Comparison of ENCODE assay signal across 8 mouse cellular contexts in genomic region chr13:42053656-42054055, GRCm38 (mm10). TPM values are rescaled to one million over a fixed set of nuclear protein-coding genes. Genes with fewer than 3 reads are reported as not detected.
DNase-seq lines count a peak whose midpoint lies in the region; ATAC-seq and TF ChIP-seq lines count a peak whose summit lies in the region.

No protein-coding gene starts in this region.

- peaks cover 14% of the 10 kb centered on the region for H3K27me3 ChIP-seq in erythroblast, embryonic 14.5 days (ENCODE audit: control insufficient read depth)
- no peaks in the 10 kb centered on the region for H3K27me3 ChIP-seq in CH12.LX (replicated peaks)
- no peaks in the 10 kb centered on the region for H3K27me3 ChIP-seq in forebrain, embryonic 14.5 days (replicated peaks; ENCODE audit: control insufficient read depth, insufficient read depth, low read length)
- no peaks in the 10 kb centered on the region for H3K27me3 ChIP-seq in liver, embryonic 15.5 days

- ATAC-seq in erythroblast, adult 5-6 weeks (replicated peaks; ENCODE audit: low FRiP score, poor library complexity, severe bottlenecking): no peak
- ATAC-seq in forebrain, embryonic 14.5 days: no peak
- ATAC-seq in liver, embryonic 15.5 days (ENCODE audit: insufficient read depth): no peak

- 33% methylated on average over 2 of the region's 2 CpGs for WGBS in forebrain, embryonic 14.5 days
- 8% methylated on average over 2 of the region's 2 CpGs for WGBS in liver, embryonic 15.5 days (ENCODE audit: insufficient replicate concordance)

- no peak for TF ChIP-seq CTCF in CH12.LX (conservative IDR thresholded peaks at IDR 0.05 in 1 of 2, IDR thresholded peaks at IDR 0.05 in 1 of 2; ENCODE audit: low read depth in 2 of 2, low read length in 2 of 2)

- peak overlapping the region; percentile 86 for H3K4me3 ChIP-seq in erythroblast, embryonic 14.5 days (replicated peaks)
- H3K4me3 ChIP-seq in CH12.LX (replicated peaks in 1 of 3; ENCODE audit: low read depth in 2 of 3, low read length in 2 of 3, poor library complexity in 1 of 3): peak overlapping the region; percentile 88 to 100 (median 89)
- H3K4me3 ChIP-seq in forebrain, embryonic 14.5 days (ENCODE audit: low read depth, low read length): peak overlapping the region; percentile 66
- peak overlapping the region; percentile 91 for H3K4me3 ChIP-seq in liver, embryonic 15.5 days (replicated peaks)

- dilution Hi-C loops in CH12.LX (cut with MboI; ENCODE audit: extremely low pct_ligation_motif_present, extremely low pct_unique_long_range_greater_than_20kb, low sequenced_read_pairs): no loop called here

- no peak for TF ChIP-seq RAD21 in CH12.LX (IDR thresholded peaks at IDR 0.05; ENCODE audit: low read depth, low read length)

- peak; percentile 35 for DNase-seq in CH12.LX (ENCODE audit: extremely low read depth)
- no peak for DNase-seq in forebrain, embryonic 14.5 days (ENCODE audit: low spot score)
- no peak for DNase-seq in cerebellum, postnatal 10 days
- DNase-seq in testis, postnatal 10 days (ENCODE audit: low spot score): no peak
- no peak for DNase-seq in right cerebral cortex, adult 18-20 months

- H3K9me3 ChIP-seq in erythroblast, embryonic 14.5 days (ENCODE audit: control insufficient read depth, low read length): no peaks in the 10 kb centered on the region
- H3K9me3 ChIP-seq in CH12.LX (replicated peaks; ENCODE audit: low read length): peaks cover 5% of the 10 kb centered on the region
- H3K9me3 ChIP-seq in forebrain, embryonic 14.5 days (replicated peaks; ENCODE audit: control insufficient read depth, low read length): no peaks in the 10 kb centered on the region
- H3K9me3 ChIP-seq in liver, embryonic 15.5 days (replicated peaks): no peaks in the 10 kb centered on the region

- peak overlapping the region; percentile 98 for H3K27ac ChIP-seq in CH12.LX (ENCODE audit: insufficient read depth, low read depth)
- H3K27ac ChIP-seq in forebrain, embryonic 14.5 days (ENCODE audit: low read depth, low read length): no peak overlapping the region
- H3K27ac ChIP-seq in liver, embryonic 15.5 days (replicated peaks): 0 out of 2 replicates have a peak overlapping the region, but pooled peaks have one; percentile 30

- in situ Hi-C loops in CH12.LX (cut with MboI; ENCODE audit: low pct_ligation_motif_present, low pct_unique_long_range_greater_than_20kb, low sequenced_read_pairs): loop anchor here (10.0 kb wide), 1 partner anchor 91 kb away; no protein-coding TSS in a partner anchor

- TF ChIP-seq EP300 in CH12.LX (IDR thresholded peaks at IDR 0.05; ENCODE audit: low read length): no peak

- peaks cover 49% of the 10 kb centered on the region for H3K79me2 ChIP-seq in CH12.LX (replicated peaks; ENCODE audit: control insufficient read depth, extremely low read depth, insufficient read depth, poor library complexity, severe bottlenecking)

- H3K4me2 ChIP-seq in CH12.LX (ENCODE audit: insufficient read depth, low read depth, poor library complexity, severe bottlenecking): peak overlapping the region; percentile 90
- H3K4me2 ChIP-seq in forebrain, embryonic 14.5 days (ENCODE audit: low read length): peak overlapping the region; percentile 86
- peak overlapping the region; percentile 98 for H3K4me2 ChIP-seq in liver, embryonic 15.5 days

- H3K9ac ChIP-seq in CH12.LX (ENCODE audit: insufficient read depth, low read depth): peak overlapping the region; percentile 98
- H3K9ac ChIP-seq in forebrain, embryonic 14.5 days (ENCODE audit: low read length): peak overlapping the region; percentile 89
- no peak overlapping the region for H3K9ac ChIP-seq in liver, embryonic 15.5 days

- peaks cover 59% of the 10 kb centered on the region for H3K4me1 ChIP-seq in erythroblast, embryonic 14.5 days (ENCODE audit: control insufficient read depth)
- H3K4me1 ChIP-seq in CH12.LX (ENCODE audit: control insufficient read depth in 1 of 2, insufficient read depth in 2 of 2): peaks cover 13 to 48% of the 10 kb centered on the region in 2 experiments
- peaks cover 10% of the 10 kb centered on the region for H3K4me1 ChIP-seq in forebrain, embryonic 14.5 days (ENCODE audit: control insufficient read depth, insufficient read depth, low read length)
- peaks cover 51% of the 10 kb centered on the region for H3K4me1 ChIP-seq in liver, embryonic 15.5 days (replicated peaks)

- no peak for TF ChIP-seq POLR2A in CH12.LX (IDR thresholded peaks at IDR 0.05; ENCODE audit: low read depth, low read length)

- peaks cover 19% of the 10 kb centered on the region for H3K36me3 ChIP-seq in erythroblast, embryonic 14.5 days (ENCODE audit: control insufficient read depth)
- peaks cover 32 to 42% of the 10 kb centered on the region in 2 experiments for H3K36me3 ChIP-seq in CH12.LX (replicated peaks in 1 of 2; ENCODE audit: control insufficient read depth in 1 of 2, insufficient read depth in 1 of 2, low read length in 1 of 2)
- H3K36me3 ChIP-seq in forebrain, embryonic 14.5 days (ENCODE audit: control insufficient read depth, insufficient read depth, low read length): peaks cover 19% of the 10 kb centered on the region
- peaks cover 9% of the 10 kb centered on the region; the same call in 1 of the 2 replicates for H3K36me3 ChIP-seq in liver, embryonic 15.5 days (replicated peaks)

TF ChIP-seq in CH12.LX, 34 proteins besides CTCF, POLR2A, EP300 and RAD21:
- no peak for TF ChIP-seq MAFK (IDR thresholded peaks at IDR 0.05; ENCODE audit: insufficient replicate concordance, low read length)
- no peak for TF ChIP-seq SIN3A (IDR thresholded peaks at IDR 0.05; ENCODE audit: low read length)
- no peak for TF ChIP-seq BHLHE40 (IDR thresholded peaks at IDR 0.05; ENCODE audit: low read depth, low read length)
- TF ChIP-seq POLR2AphosphoS2 (IDR thresholded peaks at IDR 0.05; ENCODE audit: low read depth, low read length): no peak
- TF ChIP-seq MXI1 (IDR thresholded peaks at IDR 0.05; ENCODE audit: low read depth, low read length): no peak
- TF ChIP-seq ZMIZ1 (IDR thresholded peaks at IDR 0.05; ENCODE audit: low read depth, low read length): no peak; the same call in 1 of the 2 replicates
- no peak for TF ChIP-seq CHD1 (IDR thresholded peaks at IDR 0.05; ENCODE audit: low read depth, low read length)
- TF ChIP-seq E2F4 (IDR thresholded peaks at IDR 0.05; ENCODE audit: insufficient replicate concordance, low read depth, low read length): no peak
- TF ChIP-seq ZNF384 (IDR thresholded peaks at IDR 0.05; ENCODE audit: low read depth, low read length): no peak
- no peak for TF ChIP-seq MYC (IDR thresholded peaks at IDR 0.05; ENCODE audit: low read depth, low read length)
- no peak for TF ChIP-seq JUND (conservative IDR thresholded peaks at IDR 0.05; ENCODE audit: low read depth, low read length)
- no peak for TF ChIP-seq MAZ (IDR thresholded peaks at IDR 0.05; ENCODE audit: low read depth, low read length)
- TF ChIP-seq GABPA (IDR thresholded peaks at IDR 0.05; ENCODE audit: insufficient replicate concordance, low read depth, low read length): no peak
- no peak for TF ChIP-seq USF1 (IDR thresholded peaks at IDR 0.05; ENCODE audit: low read depth, low read length)
- TF ChIP-seq USF2 (conservative IDR thresholded peaks at IDR 0.05; ENCODE audit: low read depth, low read length): no peak

RNA-seq across cellular contexts. Expression of gene Hivep1, which starts 1.8 kb away (rescaled TPM):
- 1.6 and 2.5 TPM in 2 replicates for polyA plus RNA-seq in erythroblast, embryonic 14.5 days (2012)
- 6.0 and 29.9 TPM in 2 replicates for total RNA-seq in erythroblast, adult 5-6 weeks (2015; ENCODE audit: low replicate concordance)
- total RNA-seq in erythroblast, adult 5-6 weeks (2017; ENCODE audit: low replicate concordance): 3.6 and 11.8 TPM in 2 replicates
- total RNA-seq in CH12.LX (2012; rRNA removed): 18.5 and 24.9 TPM in 2 replicates
- 7.0 and 7.5 TPM in 2 replicates for total RNA-seq in CH12.LX (2014; rRNA removed)
- polyA plus RNA-seq in CH12.LX (2012; ENCODE audit: insufficient read length, low read depth): 46.4 and 53.3 TPM in 2 replicates
- polyA plus RNA-seq in forebrain, embryonic 14.5 days (2014; fragmentation: Nextera tagmentation; extraction: Ambion mirVana): 12.0 and 16.0 TPM in 2 replicates
- polyA plus RNA-seq in liver, embryonic 15.5 days (2015; fragmentation: Nextera tagmentation; extraction: Ambion mirVana): 2.0 and 2.8 TPM in 2 replicates
